25 mouse cellular contexts compared by ENCODE assay signal in genomic region chr3:150198492-150198891, GRCm38 (mm10).
"Had no signal": no experiment of that assay in that cellular context is flagged by ENCODE, and none has a peak within 500 bp of the region (broad histone marks: within the 10 kb centered on the region; RNA-seq: fewer than 3 reads in every experiment).

No protein-coding gene starts in this region.

- ATAC-seq: hindbrain, postnatal 0 days; intestine, embryonic 16.5 days had no signal

- H3K4me3 ChIP-seq: gastrocnemius, adult 2 months; heart, embryonic 13.5 days; heart, embryonic 15.5 days; hindbrain, embryonic 13.5 days; hindbrain, embryonic 15.5 days; kidney, embryonic 15.5 days; layer of hippocampus, adult 2 months; left cerebral cortex, adult 2 months; limb, embryonic 10.5 days; limb, embryonic 12.5 days had no signal

- H3K4me1 ChIP-seq: heart, embryonic 13.5 days; heart, embryonic 15.5 days; hindbrain, embryonic 13.5 days; hindbrain, embryonic 15.5 days; kidney, embryonic 15.5 days; limb, embryonic 10.5 days; limb, embryonic 12.5 days had no signal

- DNase-seq: gastrocnemius, adult 2 months; gastrocnemius, postnatal 10 days; gastrocnemius, postnatal 25 days; heart, adult 18-20 months; heart, postnatal 14 days; heart, postnatal 36 days; kidney, adult 11 months; kidney, adult 2 months; kidney, adult 9 months; kidney, postnatal 14 days; kidney, postnatal 36 days; liver had no signal

- H3K9me3 ChIP-seq: heart, embryonic 13.5 days; heart, embryonic 15.5 days; hindbrain, embryonic 13.5 days; hindbrain, embryonic 15.5 days; kidney, embryonic 15.5 days; limb, embryonic 10.5 days; limb, embryonic 12.5 days had no signal

- H3K9ac ChIP-seq: heart, embryonic 13.5 days; heart, embryonic 15.5 days; hindbrain, embryonic 13.5 days; hindbrain, embryonic 15.5 days; kidney, embryonic 15.5 days; limb, embryonic 12.5 days had no signal

- H3K36me3 ChIP-seq: heart, embryonic 13.5 days; heart, embryonic 15.5 days; hindbrain, embryonic 13.5 days; hindbrain, embryonic 15.5 days; kidney, embryonic 15.5 days; limb, embryonic 10.5 days; limb, embryonic 12.5 days had no signal

- H3K27me3 ChIP-seq: heart, embryonic 13.5 days; heart, embryonic 15.5 days; hindbrain, embryonic 13.5 days; hindbrain, embryonic 15.5 days; kidney, embryonic 15.5 days; limb, embryonic 12.5 days had no signal

- H3K4me2 ChIP-seq: heart, embryonic 11.5 days; heart, embryonic 13.5 days; heart, embryonic 15.5 days; hindbrain, embryonic 13.5 days; hindbrain, embryonic 15.5 days; kidney, embryonic 15.5 days; limb, embryonic 12.5 days had no signal

- H3K27ac ChIP-seq: gastrocnemius, adult 2 months; heart, embryonic 13.5 days; heart, embryonic 15.5 days; hindbrain, embryonic 13.5 days; hindbrain, embryonic 15.5 days; hindbrain, postnatal 0 days; kidney, embryonic 15.5 days; kidney, postnatal 0 days; layer of hippocampus, adult 2 months; left cerebral cortex, adult 2 months; limb, embryonic 10.5 days; limb, embryonic 12.5 days had no signal
